Mouse (Mus musculus) CH12.LX (cell line): ENCODE results near the gene Nr0b2. TPM values are rescaled to one million over a fixed set of nuclear protein-coding genes. Genes with fewer than 3 reads are reported as not detected.

Source experiments
- DNase-seq: peaks from one replicate; pipeline ENCODE4 v3.0.0-alpha.2; 2013; ENCODE audit errors: extremely low read depth
- H3K27ac ChIP-seq: 2 replicates; pipeline ENCODE4 v1.5.1; 2012; ENCODE audit warnings: low read depth, mild to moderate bottlenecking, control low read depth, moderate library complexity; ENCODE audit not compliant: insufficient read depth
- H3K27me3 ChIP-seq: replicated peaks from 2 replicates; pipeline ENCODE3; 2012; ENCODE audit warnings: inconsistent platforms
- H3K36me3 ChIP-seq, 2 experiments: replicated peaks in 1 of 2; 2 replicates each; pipeline versions ENCODE3 to v1.6.1; 2012; ENCODE audit warnings: inconsistent platforms in 1 of 2, low read length in 1 of 2, mild to moderate bottlenecking in 1 of 2, mixed read lengths in 1 of 2, moderate library complexity in 1 of 2; ENCODE audit not compliant: control insufficient read depth in 1 of 2, insufficient read depth in 1 of 2
- H3K4me1 ChIP-seq, 2 experiments: 2 replicates each; pipeline ENCODE4 v1.6.1; 2012; ENCODE audit warnings: inconsistent platforms in 1 of 2, moderate library complexity in 1 of 2; ENCODE audit not compliant: insufficient read depth in 2 of 2, control insufficient read depth in 1 of 2
- H3K4me2 ChIP-seq: 2 replicates; pipeline ENCODE4 v1.6.1; 2012; ENCODE audit warnings: low read depth, mild to moderate bottlenecking, control low read depth; ENCODE audit not compliant: poor library complexity, insufficient read depth, severe bottlenecking
- H3K4me3 ChIP-seq, 3 experiments: fragments of 150-350 bp in 1 of 3; sonication (generic) in 1 of 3; replicated peaks in 1 of 3; 2 replicates each; pipeline versions ENCODE3 to v1.5.1; 2011 to 2012; ENCODE audit warnings: low read depth in 2 of 3, low read length in 2 of 3, mild to moderate bottlenecking in 2 of 3, moderate library complexity in 2 of 3, control low read depth in 1 of 3, improper control_type of control experiment in 1 of 3, inconsistent platforms in 1 of 3, mixed read lengths in 1 of 3; ENCODE audit not compliant: poor library complexity in 1 of 3
- H3K79me2 ChIP-seq: replicated peaks from 2 replicates; pipeline ENCODE4 v1.6.1; 2012; ENCODE audit warnings: mild to moderate bottlenecking, moderate library complexity; ENCODE audit not compliant: control insufficient read depth, poor library complexity, insufficient read depth, severe bottlenecking; ENCODE audit errors: extremely low read depth
- H3K9ac ChIP-seq: 2 replicates; pipeline ENCODE4 v1.6.1; 2012; ENCODE audit warnings: low read depth, mild to moderate bottlenecking, control low read depth, moderate library complexity; ENCODE audit not compliant: insufficient read depth
- H3K9me3 ChIP-seq: replicated peaks from 2 replicates; pipeline ENCODE3; 2012; ENCODE audit warnings: low read length, inconsistent platforms, mixed read lengths
- CHD1 ChIP-seq: IDR thresholded peaks from 2 replicates; pipeline ENCODE4 v1.6.1; 2012; ENCODE audit warnings: low read depth, low read length, improper control_type of control experiment, inconsistent platforms
- CHD2 ChIP-seq: IDR thresholded peaks from 2 replicates; pipeline ENCODE4 v1.6.1; 2011; ENCODE audit warnings: low read length, improper control_type of control experiment
- E2F4 ChIP-seq: IDR thresholded peaks from 2 replicates; pipeline ENCODE4 v1.6.1; 2011; ENCODE audit warnings: low read depth, low read length, improper control_type of control experiment; ENCODE audit not compliant: insufficient replicate concordance
- ELF1 ChIP-seq: IDR thresholded peaks from 2 replicates; pipeline ENCODE4 v1.6.1; 2014; ENCODE audit warnings: low read depth, mild to moderate bottlenecking, inconsistent platforms, low read length, improper control_type of control experiment
- EP300 ChIP-seq: IDR thresholded peaks from 2 replicates; pipeline ENCODE4 v1.6.1; 2011; ENCODE audit warnings: low read length, improper control_type of control experiment
- HCFC1 ChIP-seq: IDR thresholded peaks from 2 replicates; pipeline ENCODE4 v1.6.1; 2012; ENCODE audit warnings: low read depth, mild to moderate bottlenecking, inconsistent platforms, low read length, improper control_type of control experiment
- JUN ChIP-seq: IDR thresholded peaks from 2 replicates; pipeline ENCODE4 v1.6.1; 2011; ENCODE audit warnings: low read depth, mild to moderate bottlenecking, low read length, improper control_type of control experiment, moderate library complexity; ENCODE audit not compliant: insufficient read depth
- JUND ChIP-seq: conservative IDR thresholded peaks from 2 replicates; pipeline ENCODE4 v1.6.1; 2011; ENCODE audit warnings: low read depth, low read length, improper control_type of control experiment
- KAT2A ChIP-seq: IDR thresholded peaks from 2 replicates; pipeline ENCODE4 v1.6.1; 2012; ENCODE audit warnings: low read length, improper control_type of control experiment, inconsistent platforms; ENCODE audit not compliant: insufficient replicate concordance
- MAX ChIP-seq: IDR thresholded peaks from 2 replicates; pipeline ENCODE4 v1.6.1; 2011; ENCODE audit warnings: low read length, improper control_type of control experiment
- MEF2A ChIP-seq: IDR thresholded peaks from 2 replicates; pipeline ENCODE4 v1.6.1; 2014; ENCODE audit warnings: low read depth, mild to moderate bottlenecking, inconsistent platforms, low read length, improper control_type of control experiment, borderline replicate concordance
- POLR2AphosphoS2 ChIP-seq: IDR thresholded peaks from 2 replicates; pipeline ENCODE4 v1.6.1; 2011; ENCODE audit warnings: low read depth, low read length, improper control_type of control experiment
- RAD21 ChIP-seq: IDR thresholded peaks from 2 replicates; pipeline ENCODE4 v1.6.1; 2011; ENCODE audit warnings: low read depth, mild to moderate bottlenecking, low read length, improper control_type of control experiment, moderate library complexity
- RCOR1 ChIP-seq: conservative IDR thresholded peaks from 2 replicates; pipeline ENCODE4 v1.6.1; 2012; ENCODE audit warnings: low read depth, mild to moderate bottlenecking, inconsistent platforms, low read length, improper control_type of control experiment
- SMC3 ChIP-seq: IDR thresholded peaks from 2 replicates; pipeline ENCODE4 v1.6.1; 2011; ENCODE audit warnings: low read depth, low read length, improper control_type of control experiment
- TCF12 ChIP-seq: IDR thresholded peaks from 2 replicates; pipeline ENCODE4 v1.6.1; 2014; ENCODE audit warnings: low read depth, mild to moderate bottlenecking, inconsistent platforms, low read length, improper control_type of control experiment
- USF1 ChIP-seq: IDR thresholded peaks from 2 replicates; pipeline ENCODE4 v1.6.1; 2014; ENCODE audit warnings: low read depth, mild to moderate bottlenecking, inconsistent platforms, low read length, improper control_type of control experiment
- USF2 ChIP-seq: conservative IDR thresholded peaks from 2 replicates; pipeline ENCODE4 v1.6.1; 2011; ENCODE audit warnings: low read depth, low read length, improper control_type of control experiment
- dilution Hi-C: fragments of 300-500 bp; cut with MboI; formaldehyde crosslinking; loops from 2 replicates; pipeline ENCODE4 v1.14.3; 2020; ENCODE audit warnings: low sequenced_read_pairs; ENCODE audit not compliant: extremely low pct_unique_long_range_greater_than_20kb, extremely low pct_ligation_motif_present
- in situ Hi-C: fragments of 300-500 bp; cut with MboI; formaldehyde crosslinking; loops from 3 replicates; pipeline ENCODE4 v1.14.3; 2019; ENCODE audit warnings: low sequenced_read_pairs, low pct_ligation_motif_present, low pct_unique_long_range_greater_than_20kb, mixed read lengths
- polyA plus RNA-seq: library from polyadenylated mRNA; unstranded; fragments of >175 nt; gene quantifications from 2 replicates; pipeline ENCODE4 v1.2.1, GENCODE M21; 2012; ENCODE audit warnings: low read depth; ENCODE audit not compliant: insufficient read length
- total RNA-seq, 2 experiments: library from RNA; depleted of rRNA; stranded (reverse); fragments of 300-350 nt in 1 of 2; fragments of >200 nt in 1 of 2; gene quantifications; 2 replicates each; pipeline ENCODE4 v1.2.3; 2012 to 2014

The Nr0b2 gene
- total and polyA plus RNA-seq, 3 experiments = not detected

DNA sequence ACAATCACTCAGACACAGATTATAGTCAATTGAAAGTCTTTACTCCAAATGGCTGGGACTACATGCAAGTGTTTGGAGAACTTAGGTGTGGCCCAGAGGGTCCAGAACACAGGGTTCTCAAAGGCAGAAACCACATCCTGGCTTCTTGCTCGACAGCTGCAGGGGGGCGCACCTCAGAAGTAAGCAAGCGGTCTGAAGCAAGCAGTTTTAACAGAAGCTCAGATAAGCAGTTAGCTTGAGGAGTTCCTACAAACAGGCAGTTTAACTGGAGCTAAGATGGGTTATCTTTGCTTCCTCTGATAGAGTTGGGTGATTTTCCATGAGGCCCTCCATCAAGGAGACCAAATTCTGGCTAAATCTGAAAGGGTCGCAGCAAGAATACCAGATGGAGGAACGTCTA, 46.6 kb upstream of the Nr0b2 start:
- in situ Hi-C loops (no loop called here), dilution Hi-C loops (no loop called here)
- Histone ChIP-seq H3K4me3 (no peak overlapping the region), H3K36me3 (no peaks in the 10 kb centered on the region), H3K9ac (no peak overlapping the region), H3K27ac (no peak overlapping the region), H3K79me2 (no peaks in the 10 kb centered on the region), H3K9me3 (no peaks in the 10 kb centered on the region), H3K4me1 (peaks cover 0 to under 1% of the 10 kb centered on the region in 2 experiments; a peak in 2 of 4 replicates), H3K4me2 (no peak overlapping the region), H3K27me3 (peaks cover 66% of the 10 kb centered on the region)
- no peak for DNase-seq
- TF ChIP-seq SMC3 (no peak), RCOR1 (no peak), USF1 (no peak), USF2 (no peak), KAT2A (no peak)

DNA sequence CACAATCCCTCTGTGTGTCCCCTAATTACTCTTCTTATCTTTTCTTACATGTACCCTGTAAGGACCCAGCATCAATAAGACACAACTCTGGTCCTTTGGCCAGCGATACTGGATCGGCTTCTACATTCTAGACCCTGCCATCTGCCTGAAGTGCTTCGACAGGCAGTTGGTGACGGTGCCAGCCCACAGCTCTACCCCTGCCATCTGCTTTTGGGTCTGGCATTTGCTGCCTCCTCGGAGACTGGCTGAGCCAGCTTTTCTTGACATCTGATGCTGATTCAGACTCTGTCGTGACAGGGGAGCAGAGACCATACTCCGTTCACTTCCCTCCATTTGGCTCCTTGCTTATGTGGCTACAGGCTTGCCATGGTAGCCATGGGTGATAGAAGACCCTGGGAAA, 44.2 kb upstream of the Nr0b2 start:
- Histone ChIP-seq H3K4me1 (peaks cover 0 to 5% of the 10 kb centered on the region in 2 experiments; a peak in 1 of 4 replicates), H3K79me2 (no peaks in the 10 kb centered on the region), H3K27ac (no peak overlapping the region), H3K4me2 (no peak overlapping the region), H3K9me3 (no peaks in the 10 kb centered on the region), H3K4me3 (no peak overlapping the region), H3K9ac (no peak overlapping the region), H3K36me3 (no peaks in the 10 kb centered on the region), H3K27me3 (peaks cover 47% of the 10 kb centered on the region)
- dilution Hi-C loops (no loop called here), in situ Hi-C loops (no loop called here)
- no peak for TF ChIP-seq MEF2A
- no peak for TF ChIP-seq ELF1
- no peak for TF ChIP-seq RAD21
- no peak for TF ChIP-seq POLR2AphosphoS2
- TF ChIP-seq USF2 = no peak
- TF ChIP-seq JUN = no peak
- no peak for TF ChIP-seq CHD1
- TF ChIP-seq CHD2 = no peak
- TF ChIP-seq MAX = no peak
- TF ChIP-seq EP300 = no peak
- TF ChIP-seq JUND = no peak
- TF ChIP-seq E2F4 = no peak
- no peak for TF ChIP-seq TCF12
- TF ChIP-seq RCOR1 = no peak
- TF ChIP-seq USF1 = no peak
- no peak for TF ChIP-seq HCFC1
- no peak for DNase-seq
